Mouse (Mus musculus) heart, adult 18-20 months (tissue): ENCODE measurements around the gene Kif16b. TPM values are rescaled to one million over a fixed set of nuclear protein-coding genes. Genes with fewer than 3 reads are reported as not detected.

Experiments
- DNase-seq, 2 experiments: peaks; one replicate each; pipeline ENCODE4 v3.0.0; 2021 to 2022; ENCODE audit warnings: mixed read lengths in 1 of 2
- long read RNA-seq, 2 experiments: library from polyadenylated mRNA; stranded (forward); transcript quantifications; one replicate each; pipeline ENCODE4 v2.0.0; 2021
- total RNA-seq, 2 experiments: library from RNA; stranded (reverse); gene quantifications; 2 replicates each; pipeline ENCODE4 v1.2.3; 2021

Kif16b gene
- total RNA-seq = 10 to 100 TPM; 35.6 to 36.6 TPM
- long read RNA-seq, experiment 1, full-length matches to known transcripts = 6 of 16 reads
- long read RNA-seq, experiment 1, partial matches to known transcripts = 4 of 16 reads
- long read RNA-seq, experiment 1, other reads (novel, unspliced or antisense) = 6 of 16 reads
- long read RNA-seq, experiment 2, full-length matches to known transcripts = 4 of 6 reads
- long read RNA-seq, experiment 2, partial matches to known transcripts = 1 of 6 reads
- long read RNA-seq, experiment 2, other reads (novel, unspliced or antisense) = 1 of 6 reads

GRCm38 (mm10) chr2:142900862-142901805, at the start of gene Kif16b:
TSS of gene Kif16b (minus strand) at chr2:142901531.
- DNase-seq = peak; percentile 95

DNA sequence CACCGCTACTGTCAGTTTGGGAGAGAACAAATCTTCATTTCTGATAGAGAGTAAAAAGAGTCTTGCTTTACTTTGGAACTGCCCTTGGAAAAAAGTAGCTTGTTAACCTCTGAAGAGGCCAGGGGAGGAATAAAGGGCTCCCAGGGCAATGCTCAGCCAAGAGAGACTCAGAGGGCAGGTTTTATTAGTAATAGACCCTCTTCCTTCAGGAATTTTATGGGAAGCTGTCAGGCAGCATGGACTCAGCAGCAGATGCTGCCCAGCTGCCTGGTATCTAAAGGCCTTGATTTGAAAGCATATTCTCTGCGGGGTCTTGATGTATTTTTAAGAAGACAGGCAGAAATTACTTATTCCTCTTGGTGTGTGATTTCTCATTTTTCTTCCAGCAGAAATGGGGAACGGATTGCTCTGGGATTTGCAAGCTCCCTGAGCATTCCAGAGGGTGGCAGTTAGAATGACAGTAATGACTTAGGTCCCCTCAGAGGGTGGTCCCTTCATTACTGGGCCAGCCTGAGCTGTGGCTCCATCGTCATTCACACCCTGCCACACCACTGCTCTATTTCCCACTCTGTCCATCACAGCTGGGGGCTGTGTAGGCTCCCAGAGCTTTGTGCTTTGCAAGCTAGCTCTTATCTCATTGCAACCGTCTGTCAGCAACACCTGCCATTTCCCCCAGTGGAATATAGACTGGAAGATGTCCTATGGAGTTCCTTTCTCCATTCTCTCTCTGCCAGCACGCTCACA, 39.7 kb upstream of the Kif16b start:
- DNase-seq = no peak

DNA sequence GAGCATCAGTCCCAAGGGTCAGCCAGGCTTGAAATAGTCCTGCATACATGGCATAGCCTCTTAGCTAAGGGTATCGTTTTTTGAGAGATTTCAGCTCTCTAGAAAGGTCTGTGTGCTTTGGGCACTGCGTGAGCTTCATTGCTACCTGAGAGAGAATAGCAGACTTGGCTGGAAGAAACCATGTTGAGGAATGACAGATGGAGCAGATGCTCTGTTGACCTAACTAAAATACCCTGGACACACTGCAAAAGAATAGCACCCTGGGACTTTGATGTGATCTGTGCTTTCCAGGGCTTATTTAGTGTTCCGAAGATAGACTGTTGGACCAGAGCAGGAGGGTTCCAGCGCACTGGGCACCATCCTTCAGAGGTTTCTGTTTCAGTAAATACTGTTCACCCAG, 29.1 kb upstream of the Kif16b start:
- no peak for DNase-seq

DNA sequence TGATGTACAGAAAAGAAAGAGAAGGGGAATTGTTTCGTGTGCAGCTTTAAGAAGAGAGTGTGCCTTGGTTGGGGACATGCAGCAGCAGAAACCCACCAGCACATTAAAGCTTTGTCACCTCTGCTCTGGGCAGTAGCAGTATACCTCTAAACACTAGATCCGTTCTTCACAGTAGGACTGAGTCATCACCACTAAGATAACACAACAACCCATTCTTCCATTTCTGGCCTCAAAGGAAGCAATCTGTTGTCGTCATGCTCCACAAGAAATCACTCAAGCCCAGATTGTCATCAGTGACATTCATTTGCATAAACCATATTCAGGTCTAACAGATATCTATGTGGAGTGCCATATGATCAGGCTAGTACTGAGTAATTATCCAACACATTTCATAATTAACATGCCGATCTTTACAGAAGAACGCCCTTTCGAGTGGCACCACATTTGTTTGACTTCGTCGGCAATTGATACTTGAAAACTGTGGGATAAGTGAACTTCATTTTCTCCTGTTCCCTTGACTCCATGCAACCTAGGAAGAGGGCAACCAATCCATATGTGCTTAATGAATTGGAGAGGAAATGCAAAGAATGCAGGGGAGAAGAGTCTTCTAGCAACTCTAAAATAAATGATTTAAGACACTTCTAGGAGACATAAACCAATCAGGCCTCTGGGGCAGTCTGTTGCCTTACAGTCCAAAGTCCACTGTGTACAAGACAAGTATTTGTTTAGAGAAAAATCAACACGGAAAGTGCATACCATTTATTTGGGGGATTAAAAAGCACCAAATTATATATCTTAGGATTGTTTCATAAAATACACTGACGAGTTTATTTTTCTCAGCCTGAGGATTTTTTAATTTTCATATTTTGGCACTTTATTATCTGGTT, 28.1 kb upstream of the Kif16b start:
- DNase-seq = no peak

DNA sequence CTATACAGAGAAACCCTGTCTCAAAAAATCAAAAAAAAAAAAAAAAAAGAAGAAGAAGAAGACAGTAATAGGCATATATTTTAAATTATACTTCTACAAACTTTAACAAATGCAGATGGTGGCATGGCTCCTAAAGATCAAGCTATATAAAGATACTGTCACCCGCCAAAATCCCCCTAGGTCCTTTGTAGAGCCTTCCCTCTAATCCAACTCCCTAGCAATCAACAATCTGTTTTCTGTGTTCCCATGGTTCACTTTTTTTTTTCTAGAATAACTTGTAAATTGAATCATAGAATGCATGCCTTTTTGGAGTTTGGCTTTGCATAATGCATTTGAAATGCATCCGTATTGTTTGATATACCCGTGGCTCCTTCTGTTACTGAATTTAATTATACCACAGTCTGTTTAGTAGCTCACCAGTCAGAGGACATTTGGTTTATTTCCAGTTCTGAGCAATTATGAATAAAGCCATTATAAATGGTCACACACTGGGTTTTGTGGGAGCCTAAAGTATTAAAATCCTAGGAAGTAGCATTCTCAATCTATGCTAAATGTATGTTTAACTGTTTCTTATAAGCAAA, 9.6 kb upstream of the Kif16b start:
- DNase-seq = no peak

DNA sequence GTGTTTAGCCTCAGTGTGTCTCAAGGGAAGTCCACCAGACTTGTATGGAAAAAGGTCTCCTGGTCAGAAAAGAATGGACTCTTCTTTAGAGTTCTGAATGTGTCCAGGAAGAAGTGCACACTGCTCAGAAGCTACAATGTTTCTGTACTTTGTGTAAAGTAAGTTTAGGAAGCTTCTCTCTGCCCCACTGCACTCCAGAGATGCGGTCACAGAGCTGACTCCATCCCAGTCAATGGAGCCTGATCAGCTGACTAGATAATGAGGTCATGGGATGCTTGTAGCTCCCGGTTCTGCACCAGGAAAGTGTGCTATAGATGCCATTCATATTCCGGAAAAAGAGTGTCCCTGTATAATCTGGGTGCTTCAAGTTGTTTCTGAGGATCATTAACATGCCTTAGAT, 7.9 kb upstream of the Kif16b start:
- no peak for DNase-seq

DNA sequence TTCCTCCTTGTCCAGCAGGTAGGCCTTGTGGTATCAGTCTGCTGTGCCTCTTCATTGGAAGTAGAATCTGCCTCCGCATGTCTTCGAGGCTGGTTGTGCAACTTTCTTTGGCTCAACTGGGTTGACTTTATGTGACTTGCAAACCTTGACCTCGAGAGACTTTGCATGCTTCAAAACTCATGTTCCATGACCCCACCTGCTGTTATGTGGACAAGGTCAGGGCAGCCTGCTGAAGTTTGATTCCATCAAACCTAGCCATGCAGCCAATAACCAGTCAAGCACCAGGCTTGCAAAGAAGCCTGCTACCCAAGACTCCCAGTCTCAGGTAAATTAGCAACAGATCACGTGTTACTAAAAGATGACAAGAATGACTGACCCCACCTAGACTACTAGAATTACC, 5.7 kb upstream of the Kif16b start:
- no peak for DNase-seq

- DNase-seq = peak; percentile 97 to 98
These were observed 1.9 kb upstream of the Kif16b start for GRCm38 (mm10) chr2:142902905-142903895.

- peak in 1 of 2 experiments; percentile 32 for DNase-seq
These were observed 1.0 kb downstream of the Kif16b start for GRCm38 (mm10) chr2:142900120-142900861.

DNA sequence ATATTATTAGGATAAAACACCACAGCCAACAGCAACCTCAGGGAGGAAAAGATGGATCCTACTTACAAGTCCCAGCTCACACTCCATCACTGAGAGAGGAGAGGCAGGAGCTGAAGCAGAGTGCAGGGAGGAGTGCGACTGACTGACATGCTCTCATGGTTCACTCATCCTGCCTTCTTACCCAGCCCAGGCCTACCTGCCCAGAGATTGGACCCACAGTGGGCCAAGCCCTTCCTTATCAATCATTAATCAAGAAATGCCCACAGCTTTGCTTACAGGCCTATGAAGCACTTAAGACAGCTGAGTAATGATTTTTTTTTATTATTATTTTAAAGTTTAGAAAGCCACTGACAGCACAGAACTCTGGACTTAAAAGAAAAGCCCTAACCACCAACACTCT, 7.6 kb downstream of the Kif16b start:
- DNase-seq = no peak

DNA sequence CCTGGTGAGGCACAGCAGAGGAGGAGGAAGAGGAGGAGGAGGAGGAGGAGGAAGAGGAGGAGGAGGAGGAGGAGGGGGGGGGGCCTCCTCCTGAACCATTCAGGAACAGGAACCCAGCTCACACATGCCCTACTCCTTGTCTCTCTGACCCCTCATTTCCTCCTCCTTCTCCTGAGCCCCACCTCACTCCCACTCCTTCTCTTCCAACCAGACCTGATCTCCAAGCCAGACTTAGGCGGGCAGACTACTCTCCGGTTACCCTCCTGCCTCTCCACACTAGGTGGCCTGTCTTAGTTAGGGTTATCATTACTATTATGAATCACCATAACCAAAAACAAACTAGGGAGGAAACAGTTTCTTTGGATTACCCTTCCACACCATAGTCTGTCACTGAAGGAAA, 10.0 kb downstream of the Kif16b start:
- no peak for DNase-seq

DNA sequence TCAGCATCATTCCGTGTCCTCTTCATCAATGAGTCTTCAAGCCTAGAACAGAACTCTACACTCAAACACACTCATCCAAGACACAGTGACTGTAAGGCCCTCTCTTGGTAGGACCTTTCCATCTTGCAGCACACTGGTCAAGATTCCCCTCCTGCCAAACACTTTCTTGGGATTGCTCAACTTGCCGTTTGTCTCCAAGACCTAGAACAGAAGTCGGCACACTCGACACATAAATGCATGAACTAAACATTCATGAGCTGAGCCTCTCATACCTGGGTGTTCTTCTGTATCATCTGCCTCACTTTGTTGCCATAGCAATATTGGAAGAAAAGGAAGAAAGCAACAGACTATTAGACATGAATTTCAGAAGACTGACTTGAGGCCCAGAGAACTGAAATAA, 16.9 kb downstream of the Kif16b start:
- no peak for DNase-seq

DNA sequence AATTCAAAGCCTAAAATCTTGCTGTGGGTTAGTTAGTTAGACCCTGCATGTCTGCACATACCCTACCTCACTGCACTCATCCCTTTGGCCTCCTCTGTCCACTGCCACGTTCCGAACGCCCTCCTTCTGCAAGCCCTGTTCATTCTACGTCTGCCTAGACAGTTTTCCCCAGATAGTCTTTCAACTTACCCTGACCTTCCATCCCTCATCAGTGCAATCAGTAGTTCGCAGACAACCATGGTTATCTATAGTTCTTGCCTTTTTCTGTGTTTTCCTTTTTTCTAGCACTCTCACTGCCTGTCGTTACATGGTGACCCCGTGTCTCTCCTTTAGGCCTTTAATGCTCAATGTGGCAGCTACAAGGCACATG, 17.7 kb downstream of the Kif16b start:
- no peak for DNase-seq

DNA sequence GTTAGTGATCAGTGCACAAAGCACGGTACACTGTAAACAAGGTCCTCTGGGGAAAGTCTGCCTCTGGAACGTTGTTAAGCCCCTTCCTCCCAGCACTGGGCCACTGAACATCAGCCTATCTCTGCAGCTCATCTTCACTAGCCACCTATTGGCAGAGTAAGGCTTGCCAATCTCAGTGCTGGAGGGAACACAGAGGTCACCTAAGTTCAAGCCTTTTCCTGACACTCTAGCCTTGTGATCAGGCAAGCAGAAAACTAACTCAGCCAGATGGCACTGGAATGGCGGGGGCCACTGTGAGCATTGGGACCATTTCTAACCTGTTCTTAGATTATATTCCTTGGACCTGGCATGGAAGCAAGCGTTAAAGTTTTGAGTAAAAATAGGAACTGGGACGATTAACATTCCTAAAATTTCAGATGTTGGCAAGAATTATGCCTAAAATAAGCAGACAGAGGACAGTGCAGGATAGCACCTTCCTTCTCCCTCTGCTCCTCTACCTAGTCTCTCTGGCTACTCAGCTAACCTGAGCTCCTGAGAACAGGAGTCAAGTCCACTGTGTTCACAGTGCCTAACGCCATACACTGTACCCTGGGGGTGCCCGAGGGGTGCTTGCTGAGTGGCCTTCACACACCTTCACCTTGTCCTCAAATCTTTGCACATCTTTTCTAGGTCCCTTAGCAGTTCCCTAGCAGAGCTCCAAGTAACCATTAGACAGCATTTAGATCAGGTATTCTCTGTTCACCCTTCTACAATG, 18.3 kb downstream of the Kif16b start:
- DNase-seq = peak; percentile 31

- peak in 1 of 2 experiments; percentile 21 for DNase-seq
These were observed 18.9 kb downstream of the Kif16b start for GRCm38 (mm10) chr2:142882466-142882865.

GRCm38 (mm10) chr2:142881177-142881576, 20.2 kb downstream of the Kif16b start:
- no peak for DNase-seq

GRCm38 (mm10) chr2:142879257-142879818, 22.0 kb downstream of the Kif16b start:
- no peak for DNase-seq

DNA sequence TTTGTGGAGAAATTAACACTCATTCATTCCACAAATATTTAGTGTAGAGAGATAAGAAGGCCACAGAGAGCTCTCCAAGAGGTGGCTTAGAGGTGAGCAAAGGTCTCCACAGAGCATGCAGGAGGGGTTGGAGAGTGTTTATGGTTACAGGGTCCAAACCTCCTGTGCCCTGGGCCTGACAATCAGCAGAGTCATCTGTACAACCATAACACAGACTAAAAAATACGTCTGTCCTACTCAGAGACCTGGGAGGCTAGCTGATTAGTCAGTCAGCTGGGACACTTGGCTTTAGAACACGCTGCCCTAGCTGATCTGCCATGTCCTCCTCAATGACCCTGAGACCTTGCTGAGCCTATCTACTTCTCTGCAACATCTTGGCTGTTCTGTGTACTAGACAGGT, 24.7 kb downstream of the Kif16b start:
- no peak for DNase-seq
